Mouse (Mus musculus): Measurements from ENCODE around the gene Tmem240.
A peak's percentile ranks its signal among the peaks of the same experiment; 100 is the strongest.
"Not testable (repeated sequence)": the region's sequence is repeated elsewhere in the genome, so short reads cannot be mapped to it uniquely, and the experiment has no call there.

Tmem240 gene

GRCm38 (mm10) chr4:155735788-155736187 lies 1.2 kb downstream of the Tmem240 start:
- DNase-seq = no peak

- no peak for DNase-seq
Measured at GRCm38 (mm10) chr4:155736421-155736820, 1.8 kb downstream of the Tmem240 start.

- DNase-seq = no peak
Measured at GRCm38 (mm10) chr4:155738262-155738661, 3.7 kb downstream of the Tmem240 start.

GRCm38 (mm10) chr4:155739152-155739551 lies 4.6 kb downstream of the Tmem240 start:
- DNase-seq = no peak

- no peak for DNase-seq
Measured at GRCm38 (mm10) chr4:155739741-155740636, 5.4 kb downstream of the Tmem240 start.

GRCm38 (mm10) chr4:155740681-155741080 lies 6.1 kb downstream of the Tmem240 start:
- DNase-seq = not testable (repeated sequence)

- no peak for DNase-seq
Measured at GRCm38 (mm10) chr4:155742684-155743083, 8.1 kb downstream of the Tmem240 start.

- DNase-seq = no peak
Measured at GRCm38 (mm10) chr4:155744474-155744873, 9.9 kb downstream of the Tmem240 start.

GRCm38 (mm10) chr4:155745136-155745535 lies 10.5 kb downstream of the Tmem240 start:
- no peak for DNase-seq

GRCm38 (mm10) chr4:155746036-155746548 lies 11.5 kb downstream of the Tmem240 start:
- DNase-seq = no peak

- no peak for DNase-seq
Measured at GRCm38 (mm10) chr4:155746575-155747490, 12.2 kb downstream of the Tmem240 start.

- DNase-seq = no peak
Measured at GRCm38 (mm10) chr4:155757011-155757410, 22.4 kb downstream of the Tmem240 start.

GRCm38 (mm10) chr4:155759862-155760612 lies 25.4 kb downstream of the Tmem240 start:
- DNase-seq = peak; percentile 44

- peak; percentile 98 for DNase-seq
Measured at GRCm38 (mm10) chr4:155760613-155761355, 26.2 kb downstream of the Tmem240 start, which contains the start of gene Atad3a. TSS of gene Atad3a (minus strand) at chr4:155761093.

- no peak for DNase-seq
Measured at GRCm38 (mm10) chr4:155761356-155762099, 26.9 kb downstream of the Tmem240 start.

GRCm38 (mm10) chr4:155762357-155762756 lies 27.8 kb downstream of the Tmem240 start:
- no peak for DNase-seq

- no peak for DNase-seq
Measured at GRCm38 (mm10) chr4:155769496-155769879, 34.9 kb downstream of the Tmem240 start.

GRCm38 (mm10) chr4:155769880-155770512 lies 35.4 kb downstream of the Tmem240 start:
- DNase-seq = peak; percentile 93

- DNase-seq = no peak
Measured at GRCm38 (mm10) chr4:155770626-155771025, 36.0 kb downstream of the Tmem240 start.

- no peak for DNase-seq
Measured at GRCm38 (mm10) chr4:155771706-155772105, 37.1 kb downstream of the Tmem240 start.
